Mouse (Mus musculus) gastrocnemius, postnatal 36 days (tissue): ENCODE data around the gene Adgrg6. TPM values are rescaled to one million over a fixed set of nuclear protein-coding genes. Genes with fewer than 3 reads are reported as not detected.

Source experiments
- DNase-seq, 2 experiments: peaks; one replicate each; pipeline ENCODE4 v3.0.0; 2022
- intact Hi-C: fragments of 180-260 bp; cut with DNase I; formaldehyde crosslinking; loops from one replicate; pipeline ENCODE4 v1.15.1; 2025
- long read RNA-seq, 2 experiments: library from polyadenylated mRNA; stranded (forward); transcript quantifications; one replicate each; pipeline ENCODE4 v2.0.0; 2021
- total RNA-seq, 2 experiments: library from RNA; stranded (reverse); gene quantifications; 2 replicates each; pipeline ENCODE4 v1.2.3; 2021

Adgrg6 gene
- 1 to 10 TPM in 1 of 2 experiments, under 1 TPM in 1; 0.79 to 1.8 TPM for total RNA-seq
- long read RNA-seq, experiment 1 = 0 reads
- long read RNA-seq, experiment 2 = 0 reads

- DNase-seq = peak; percentile 28 to 32
- intact Hi-C loops = no loop called here
Measured at GRCm38 (mm10) chr10:14544941-14545717, at the start of gene Adgrg6. Adgrg6 (minus strand) TSS chr10:14545659.

- intact Hi-C loops = no loop called here
- no peak for DNase-seq
Measured at GRCm38 (mm10) chr10:14592215-14592614, 46.8 kb upstream of the Adgrg6 start.

- no peak for DNase-seq
- intact Hi-C loops = no loop called here
Measured at GRCm38 (mm10) chr10:14590816-14591215, 45.4 kb upstream of the Adgrg6 start.

GRCm38 (mm10) chr10:14589667-14590066, 44.2 kb upstream of the Adgrg6 start:
- intact Hi-C loops = no loop called here
- DNase-seq = no peak

- no peak for DNase-seq
- intact Hi-C loops = no loop called here
Measured at GRCm38 (mm10) chr10:14583496-14583895, 38.0 kb upstream of the Adgrg6 start.

- intact Hi-C loops = no loop called here
- no peak for DNase-seq
Measured at GRCm38 (mm10) chr10:14574255-14574654, 28.8 kb upstream of the Adgrg6 start.

- DNase-seq = no peak
- intact Hi-C loops = no loop called here
Measured at GRCm38 (mm10) chr10:14571143-14571542, 25.7 kb upstream of the Adgrg6 start.

- intact Hi-C loops = no loop called here
- no peak for DNase-seq
Measured at GRCm38 (mm10) chr10:14570616-14571015, 25.2 kb upstream of the Adgrg6 start.

- intact Hi-C loops = no loop called here
- no peak for DNase-seq
Measured at GRCm38 (mm10) chr10:14546111-14546551, 672 bp upstream of the Adgrg6 start.

- intact Hi-C loops = no loop called here
- DNase-seq = no peak
Measured at GRCm38 (mm10) chr10:14544608-14544940, 885 bp downstream of the Adgrg6 start.

GRCm38 (mm10) chr10:14543511-14544067, 1.9 kb downstream of the Adgrg6 start:
- DNase-seq = no peak
- intact Hi-C loops = no loop called here

GRCm38 (mm10) chr10:14537102-14537501, 8.4 kb downstream of the Adgrg6 start:
- intact Hi-C loops = no loop called here
- DNase-seq = no peak

- intact Hi-C loops = no loop called here
- DNase-seq = no peak
Measured at GRCm38 (mm10) chr10:14531090-14531489, 14.4 kb downstream of the Adgrg6 start.

GRCm38 (mm10) chr10:14530670-14531069, 14.8 kb downstream of the Adgrg6 start:
- intact Hi-C loops = no loop called here
- no peak for DNase-seq

- intact Hi-C loops = loop anchor here (5.0 kb wide), 1 partner anchor 1305 kb away; no protein-coding TSS in a partner anchor
Measured at GRCm38 (mm10) chr10:14527765-14528164, 17.7 kb downstream of the Adgrg6 start.

GRCm38 (mm10) chr10:14522729-14523128, 22.7 kb downstream of the Adgrg6 start:
- DNase-seq = no peak
- intact Hi-C loops = no loop called here

More at GRCm38 (mm10) chr10:14527765-14528164, 17.7 kb downstream of the Adgrg6 start:
- no peak for DNase-seq

- no peak for DNase-seq
- intact Hi-C loops = no loop called here
Measured at GRCm38 (mm10) chr10:14520912-14521675, 24.4 kb downstream of the Adgrg6 start.

GRCm38 (mm10) chr10:14517909-14518308, 27.6 kb downstream of the Adgrg6 start:
- intact Hi-C loops = no loop called here
- DNase-seq = no peak

- no peak for DNase-seq
- intact Hi-C loops = no loop called here
Measured at GRCm38 (mm10) chr10:14511904-14512663, 33.4 kb downstream of the Adgrg6 start.

GRCm38 (mm10) chr10:14511157-14511556, 34.3 kb downstream of the Adgrg6 start:
- intact Hi-C loops = no loop called here
- no peak for DNase-seq

- intact Hi-C loops = no loop called here
- DNase-seq = no peak
Measured at GRCm38 (mm10) chr10:14495658-14496057, 49.8 kb downstream of the Adgrg6 start.
